Mouse (Mus musculus): ENCODE measurements around the gene Myo6. TPM values are rescaled to one million over a fixed set of nuclear protein-coding genes. Genes with fewer than 3 reads are reported as not detected.

The Myo6 gene
- 47.5 TPM for polyA plus RNA-seq (2014; fragmentation: Illumina TruSeq; extraction: RNeasy Lipid Tissue Mini Kit (QIAGEN cat#74804); ENCODE audit: low read depth, low replicate concordance)

GRCm38 (mm10) chr9:80164611-80165474, at the start of gene Myo6:
Gene Myo6, plus strand, starts transcription at chr9:80165031.

Other genes starting within 250 kb of the Myo6 start
- 30.0 TPM for gene Filip1, start 152.2 kb upstream of the Myo6 start, polyA plus RNA-seq (2014; fragmentation: Illumina TruSeq; extraction: RNeasy Lipid Tissue Mini Kit (QIAGEN cat#74804); ENCODE audit: low read depth, low replicate concordance)
- gene Senp6, start 98.1 kb upstream of the Myo6 start, polyA plus RNA-seq (2014; fragmentation: Illumina TruSeq; extraction: RNeasy Lipid Tissue Mini Kit (QIAGEN cat#74804); ENCODE audit: low read depth, low replicate concordance): 253 TPM